Mouse (Mus musculus): ENCODE measurements around the gene Mkrn2os.

GRCm38 (mm10) chr6:115582328-115583115 lies 9.9 kb downstream of the Mkrn2os start:
- no peak for TF ChIP-seq GATA1 (IDR thresholded peaks at IDR 0.05; ENCODE audit: borderline replicate concordance, low read length)
- no peak for TF ChIP-seq FLI1 (IDR thresholded peaks at IDR 0.05; ENCODE audit: low read length)
